Mouse (Mus musculus): Measurements from ENCODE around the gene Bag6. TPM values are rescaled to one million over a fixed set of nuclear protein-coding genes. Genes with fewer than 3 reads are reported as not detected.
A peak's percentile ranks its signal among the peaks of the same experiment; 100 is the strongest.

The Bag6 gene
- polyA plus RNA-seq, 1 experiment from 2014 or later, result 46.4 TPM

DNA sequence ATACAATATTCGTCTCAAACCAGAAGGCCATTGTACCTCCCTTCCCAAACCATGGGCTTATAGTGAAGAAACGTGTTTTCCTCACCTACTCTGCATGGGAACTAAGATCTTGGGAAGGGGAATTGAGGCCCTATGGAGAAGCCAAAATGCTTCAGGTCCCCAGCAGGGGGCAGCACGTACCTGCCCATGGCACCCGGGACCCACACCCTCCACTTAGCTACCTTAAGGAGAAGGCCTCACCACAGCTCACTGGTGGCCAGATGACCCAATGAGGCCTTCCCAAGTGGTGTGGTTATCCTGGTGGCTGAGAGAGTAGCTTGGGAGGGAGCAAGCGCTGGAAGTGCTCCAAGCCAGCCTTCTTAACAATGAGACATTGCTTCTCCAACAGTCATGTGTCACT, 43.5 kb downstream of the Bag6 start:
- Histone ChIP-seq H3K4me2 (replicated peaks) (no peak overlapping the region), H3K4me3 (replicated peaks) (no peak overlapping the region), H3K27me3 (replicated peaks) (no peaks in the 10 kb centered on the region), H3K27ac (no peak overlapping the region), H3K9ac (no peak overlapping the region), H3K36me3 (no peaks in the 10 kb centered on the region), H3K4me1 (replicated peaks) (0 out of 2 replicates have a peak, but pooled peaks cover 2% of the 10 kb centered on the region), H3K9me3 (no peaks in the 10 kb centered on the region)
- ATAC-seq, result peak; percentile 83
- WGBS, result 15% methylated on average over 5 of the region's 5 CpGs

DNA sequence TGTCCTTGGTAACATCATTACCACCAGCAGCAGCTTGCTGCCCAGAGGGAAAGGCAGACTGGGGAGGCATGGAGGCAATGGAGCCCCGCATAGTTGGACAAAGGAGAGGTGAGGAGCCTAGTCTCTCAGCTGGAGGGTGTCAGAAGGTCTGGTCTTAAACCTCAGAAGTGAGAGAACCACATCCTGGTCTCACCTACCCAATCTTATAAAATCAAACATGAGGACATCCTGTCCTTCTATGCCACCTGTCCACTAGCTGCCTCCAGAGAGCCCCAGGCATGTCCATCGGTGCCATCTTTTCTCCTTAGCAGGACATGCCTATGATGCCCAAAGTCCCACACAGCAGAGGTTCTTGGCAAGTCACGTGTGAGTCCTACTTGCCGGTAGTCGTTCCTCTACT, 45.1 kb downstream of the Bag6 start:
- Histone ChIP-seq H3K4me1 (replicated peaks) (no peaks in the 10 kb centered on the region), H3K27ac (no peak overlapping the region), H3K9me3 (no peaks in the 10 kb centered on the region), H3K4me2 (replicated peaks) (no peak overlapping the region), H3K9ac (no peak overlapping the region), H3K27me3 (replicated peaks) (no peaks in the 10 kb centered on the region), H3K36me3 (no peaks in the 10 kb centered on the region), H3K4me3 (replicated peaks) (no peak overlapping the region)
- WGBS, result 85% methylated on average over 5 of the region's 5 CpGs
- ATAC-seq, result no peak

DNA sequence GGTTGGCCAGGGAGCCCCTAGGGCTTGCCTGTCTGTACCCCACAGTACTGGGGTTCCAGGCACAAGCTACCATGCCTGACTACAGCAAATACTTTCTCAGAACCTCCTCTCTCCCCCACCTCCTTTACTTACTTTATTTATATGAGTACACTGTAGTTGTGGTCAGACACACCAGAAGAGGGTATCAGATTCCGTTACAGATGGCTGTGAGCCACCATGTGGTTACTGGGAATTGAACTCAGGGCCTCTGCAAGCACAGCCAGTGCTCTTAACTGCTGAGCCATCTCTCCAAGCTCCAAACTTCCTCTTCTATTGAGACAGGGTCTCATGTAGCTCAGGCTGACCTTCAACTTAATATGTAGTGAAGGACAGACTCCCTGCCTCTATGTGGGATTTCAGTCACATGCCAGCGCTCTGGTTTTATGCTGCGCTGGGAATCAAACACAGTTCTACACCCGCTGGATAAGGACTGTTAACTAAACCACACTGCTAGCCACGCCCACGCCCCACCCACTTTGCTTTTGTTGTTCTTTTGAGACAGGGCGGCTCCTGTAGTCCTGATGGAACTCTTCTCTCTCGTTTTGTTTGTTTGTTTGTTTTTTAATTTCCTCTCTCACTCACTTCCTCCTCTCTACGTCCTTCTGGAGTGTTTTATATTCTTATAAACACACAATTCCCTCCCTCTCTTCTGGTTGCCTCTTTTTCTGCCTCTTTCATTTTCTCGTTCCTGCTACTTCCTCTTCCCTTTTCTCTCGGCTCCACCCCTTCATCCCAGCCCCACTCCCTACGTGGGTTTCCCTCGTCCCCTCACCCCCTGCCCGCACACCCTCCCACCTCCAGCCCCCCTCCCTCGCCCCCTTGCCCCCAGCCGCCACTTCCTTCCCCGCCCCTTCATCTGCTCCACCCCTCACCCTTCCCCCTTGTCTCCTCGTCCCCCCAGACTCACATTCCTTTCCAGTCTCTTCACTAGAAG, 50.9 kb downstream of the Bag6 start:
- peak overlapping the region; percentile 77 for H3K27ac ChIP-seq
- peak overlapping the region; percentile 39 for H3K4me3 ChIP-seq (replicated peaks)
- no peaks in the 10 kb centered on the region for H3K36me3 ChIP-seq
- 3% methylated on average over 18 of the region's 18 CpGs for WGBS
- no peaks in the 10 kb centered on the region for H3K27me3 ChIP-seq (replicated peaks)
- 0 out of 2 replicates have a peak, but pooled peaks cover 5% of the 10 kb centered on the region for H3K4me1 ChIP-seq (replicated peaks)
- no peaks in the 10 kb centered on the region for H3K9me3 ChIP-seq
- peak overlapping the region; percentile 39; the same call in 1 of the 2 replicates for H3K9ac ChIP-seq
- peak overlapping the region; percentile 65 for H3K4me2 ChIP-seq (replicated peaks)
- peak; percentile 70 for ATAC-seq

DNA sequence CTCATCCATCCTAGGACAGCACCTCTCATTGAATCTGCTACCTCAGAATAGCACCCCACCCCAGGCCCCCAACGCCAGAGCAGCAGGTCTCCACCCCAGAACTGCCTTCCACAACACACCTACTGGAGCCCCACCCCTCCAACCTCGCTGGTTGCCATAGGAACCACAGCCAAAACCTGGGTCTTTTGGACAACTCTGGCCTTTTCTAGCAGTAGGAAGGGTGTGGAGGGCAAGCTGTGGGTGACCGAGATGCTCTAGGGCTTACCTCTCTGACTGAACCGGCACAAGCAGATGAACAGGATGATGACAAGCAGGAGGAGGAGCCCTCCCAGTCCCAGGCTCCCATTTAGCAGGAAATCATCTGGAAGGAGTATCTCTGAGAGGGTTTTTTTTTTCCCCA, 51.7 kb downstream of the Bag6 start:
- Histone ChIP-seq H3K9ac (0 out of 2 replicates have a peak overlapping the region, but pooled peaks have one; percentile 17), H3K27ac (peak overlapping the region; percentile 77), H3K4me1 (replicated peaks) (0 out of 2 replicates have a peak, but pooled peaks cover 5% of the 10 kb centered on the region), H3K4me2 (replicated peaks) (peak overlapping the region; percentile 65), H3K9me3 (no peaks in the 10 kb centered on the region), H3K36me3 (no peaks in the 10 kb centered on the region), H3K27me3 (replicated peaks) (no peaks in the 10 kb centered on the region), H3K4me3 (replicated peaks) (peak overlapping the region; percentile 39)
- 1% methylated on average over 4 of the region's 4 CpGs for WGBS
- peak; percentile 32 for ATAC-seq

DNA sequence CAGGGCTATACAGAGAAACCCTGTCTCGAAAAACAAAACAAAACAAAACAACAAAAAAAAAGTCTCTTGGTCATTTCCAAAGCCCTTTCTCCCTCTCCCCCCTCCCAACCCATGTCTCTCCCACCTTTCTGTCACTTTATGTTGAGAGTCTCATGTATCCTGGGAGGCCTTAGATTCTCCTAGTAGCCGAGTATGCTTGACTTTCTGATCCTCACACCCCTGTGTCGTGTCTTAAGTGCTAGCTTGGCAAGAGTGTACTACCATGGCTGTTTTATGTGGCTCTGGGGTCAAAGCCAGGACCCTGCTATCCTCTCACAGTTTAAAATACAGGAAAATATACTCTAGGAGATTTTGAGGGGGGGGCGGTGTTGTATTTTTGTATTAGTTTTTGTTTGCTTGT, 52.4 kb downstream of the Bag6 start:
- Histone ChIP-seq H3K9me3 (no peaks in the 10 kb centered on the region), H3K36me3 (no peaks in the 10 kb centered on the region), H3K9ac (no peak overlapping the region), H3K27ac (peak overlapping the region; percentile 40; the same call in 1 of the 2 replicates), H3K4me3 (replicated peaks) (no peak overlapping the region), H3K4me1 (replicated peaks) (0 out of 2 replicates have a peak, but pooled peaks cover 5% of the 10 kb centered on the region), H3K27me3 (replicated peaks) (no peaks in the 10 kb centered on the region), H3K4me2 (replicated peaks) (no peak overlapping the region)
- 67% methylated on average over 4 of the region's 4 CpGs for WGBS
- no peak for ATAC-seq

DNA sequence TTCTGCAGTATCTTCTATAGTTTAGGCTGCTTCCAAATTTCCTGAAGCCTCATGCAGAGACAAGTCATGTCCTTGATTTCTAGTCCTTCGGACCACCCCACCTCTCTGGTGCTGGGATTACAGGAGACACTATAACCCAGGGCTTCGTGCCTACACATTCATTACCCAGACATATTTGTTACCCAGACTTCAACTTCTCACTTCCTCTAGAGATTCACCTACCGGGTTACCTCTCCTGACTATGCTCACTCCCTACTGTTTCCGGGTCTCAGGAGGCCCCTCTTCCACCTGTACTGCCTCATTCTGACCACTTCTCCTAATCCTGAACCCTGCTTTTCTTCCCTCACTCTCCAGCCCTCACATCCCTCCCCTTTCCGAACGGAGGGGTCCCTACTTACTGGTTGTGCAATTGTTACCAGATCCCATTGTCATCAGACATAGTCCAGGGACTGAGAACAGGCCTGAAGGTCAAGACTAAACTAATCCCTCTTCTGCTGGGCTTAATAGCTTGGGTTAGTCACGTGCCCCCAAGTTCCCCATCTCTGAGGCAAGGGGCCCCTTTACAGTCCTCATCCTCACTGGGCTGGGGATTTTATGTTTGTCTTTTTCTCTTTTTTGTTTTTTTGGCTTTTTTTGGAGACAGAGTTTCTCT, 53.1 kb downstream of the Bag6 start, which contains the start of gene Lst1:
Gene Lst1, minus strand, starts transcription at position 481 of the 652 bp plus-strand sequence.
- H3K9ac ChIP-seq, result no peak within 1 kb of the TSS
- 59% methylated on average over 7 of the region's 7 CpGs for WGBS
- no peak for ATAC-seq
- H3K4me3 ChIP-seq (replicated peaks), result no peak within 1 kb of the TSS
- H3K36me3 ChIP-seq, result no peaks in the 10 kb centered on the region
- 0 out of 2 replicates have a peak, but pooled peaks cover 5% of the 10 kb centered on the region for H3K4me1 ChIP-seq (replicated peaks)
- no peaks in the 10 kb centered on the region for H3K9me3 ChIP-seq
- peak within 1 kb of the TSS; percentile 40; the same call in 1 of the 2 replicates for H3K27ac ChIP-seq
- H3K27me3 ChIP-seq (replicated peaks), result no peaks in the 10 kb centered on the region
- H3K4me2 ChIP-seq (replicated peaks), result no peak within 1 kb of the TSS

DNA sequence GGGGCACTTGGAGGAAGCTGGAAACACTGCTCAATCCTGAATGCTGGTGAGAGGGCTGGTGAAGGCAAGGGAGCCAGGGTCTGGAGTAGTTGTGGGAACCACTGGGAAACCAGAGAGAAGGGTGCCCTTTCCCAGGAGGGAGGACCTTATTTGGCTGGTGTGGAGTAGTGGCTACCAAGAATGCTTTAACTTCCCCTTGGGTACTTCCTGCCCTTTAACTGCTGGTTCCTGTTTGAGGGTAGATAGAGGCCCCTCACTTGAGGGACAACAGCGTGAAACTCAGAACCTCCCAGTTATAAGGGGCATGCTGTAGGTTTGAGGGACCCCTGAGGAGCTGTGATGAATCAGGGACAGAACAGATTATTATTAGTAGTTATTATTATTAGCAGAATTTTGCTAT, 54.2 kb downstream of the Bag6 start:
- H3K27ac ChIP-seq, result no peak overlapping the region
- H3K4me1 ChIP-seq (replicated peaks), result peaks cover 9% of the 10 kb centered on the region; the same call in 1 of the 2 replicates
- no peaks in the 10 kb centered on the region for H3K27me3 ChIP-seq (replicated peaks)
- no peak for ATAC-seq
- no peak overlapping the region for H3K9ac ChIP-seq
- WGBS, result 69% methylated on average over 1 of the region's 1 CpGs
- H3K36me3 ChIP-seq, result no peaks in the 10 kb centered on the region
- H3K4me2 ChIP-seq (replicated peaks), result no peak overlapping the region
- H3K4me3 ChIP-seq (replicated peaks), result no peak overlapping the region
- no peaks in the 10 kb centered on the region for H3K9me3 ChIP-seq

DNA sequence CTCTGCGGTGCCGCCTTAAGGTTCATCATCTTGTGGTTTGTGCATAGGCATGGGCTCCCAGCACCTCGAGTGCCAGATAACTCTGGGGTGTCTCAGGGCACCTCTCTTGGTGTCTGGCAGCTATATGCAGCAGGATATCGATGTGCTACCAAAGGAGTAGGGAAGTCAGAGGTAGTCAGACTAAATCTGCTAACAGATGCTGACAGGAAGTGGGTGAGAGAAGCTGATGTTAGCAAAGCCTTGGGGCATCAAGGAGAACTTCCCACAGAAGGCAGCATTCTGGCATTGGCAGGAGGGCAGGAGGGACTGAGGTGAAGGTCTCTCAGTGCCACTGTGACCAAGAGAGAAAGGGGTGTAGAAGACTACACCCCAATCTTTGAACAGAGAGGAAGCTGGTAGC, 55.1 kb downstream of the Bag6 start:
- H3K4me3 ChIP-seq (replicated peaks), result no peak overlapping the region
- whole genome bisulfite sequencing, result 67% methylated on average over 4 of the region's 4 CpGs
- peaks cover 17% of the 10 kb centered on the region for H3K4me1 ChIP-seq (replicated peaks)
- H3K9me3 ChIP-seq, result no peaks in the 10 kb centered on the region
- ATAC-seq, result no peak
- no peak overlapping the region for H3K27ac ChIP-seq
- no peak overlapping the region for H3K9ac ChIP-seq
- H3K27me3 ChIP-seq (replicated peaks), result peaks cover 5% of the 10 kb centered on the region
- no peaks in the 10 kb centered on the region for H3K36me3 ChIP-seq
- H3K4me2 ChIP-seq (replicated peaks), result no peak overlapping the region

DNA sequence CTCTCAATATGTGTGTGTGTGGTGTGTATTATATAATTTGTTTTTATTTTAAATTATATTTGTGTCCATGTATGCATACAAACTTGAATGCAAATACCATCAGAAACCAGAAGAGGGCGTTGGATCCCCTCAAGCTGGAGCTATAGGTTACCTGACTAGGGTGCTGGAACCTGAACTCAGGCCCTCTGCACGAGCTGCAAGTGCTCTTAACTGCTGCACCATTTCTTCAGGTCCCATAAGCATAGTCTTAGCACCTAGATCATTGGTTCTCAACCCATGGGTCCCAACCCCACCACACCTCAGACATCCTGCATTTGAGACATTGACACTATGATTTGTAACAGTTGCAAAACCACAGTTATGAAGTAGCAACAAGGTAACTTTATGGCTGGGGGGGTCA, 56.7 kb downstream of the Bag6 start:
- ATAC-seq, result no peak
- H3K9me3 ChIP-seq, result no peaks in the 10 kb centered on the region
- H3K4me3 ChIP-seq (replicated peaks), result no peak overlapping the region
- peaks cover 19% of the 10 kb centered on the region for H3K27me3 ChIP-seq (replicated peaks)
- H3K9ac ChIP-seq, result no peak overlapping the region
- peaks cover 19% of the 10 kb centered on the region for H3K4me1 ChIP-seq (replicated peaks)
- 72% methylated on average over 2 of the region's 2 CpGs for WGBS
- H3K4me2 ChIP-seq (replicated peaks), result no peak overlapping the region
- no peaks in the 10 kb centered on the region for H3K36me3 ChIP-seq
- no peak overlapping the region for H3K27ac ChIP-seq

DNA sequence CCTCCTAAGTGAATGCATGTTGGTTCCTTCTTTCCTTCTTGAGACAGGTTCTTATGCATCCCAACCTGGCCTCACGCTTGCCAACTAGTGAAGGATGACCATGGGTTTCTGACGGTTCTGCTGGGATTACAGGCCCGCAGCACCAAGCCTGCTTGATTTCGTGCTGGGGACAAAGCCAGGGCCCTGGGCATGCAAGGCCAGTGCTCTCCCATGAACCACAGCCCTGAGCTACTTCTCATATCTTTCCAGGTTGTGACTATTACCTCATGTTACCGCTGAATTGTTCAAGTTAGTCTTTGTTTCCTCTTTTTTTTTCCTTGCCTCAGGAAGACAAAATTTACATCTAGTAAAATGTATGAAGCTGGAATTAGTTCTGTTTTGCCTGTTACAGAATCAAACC, 57.9 kb downstream of the Bag6 start:
- no peak overlapping the region for H3K27ac ChIP-seq
- H3K4me2 ChIP-seq (replicated peaks), result no peak overlapping the region
- 83% methylated on average over 5 of the region's 5 CpGs for WGBS
- H3K27me3 ChIP-seq (replicated peaks), result peaks cover 19% of the 10 kb centered on the region
- H3K9ac ChIP-seq, result no peak overlapping the region
- ATAC-seq, result no peak
- H3K4me1 ChIP-seq (replicated peaks), result peaks cover 19% of the 10 kb centered on the region
- no peak overlapping the region for H3K4me3 ChIP-seq (replicated peaks)
- H3K36me3 ChIP-seq, result no peaks in the 10 kb centered on the region
- H3K9me3 ChIP-seq, result no peaks in the 10 kb centered on the region

DNA sequence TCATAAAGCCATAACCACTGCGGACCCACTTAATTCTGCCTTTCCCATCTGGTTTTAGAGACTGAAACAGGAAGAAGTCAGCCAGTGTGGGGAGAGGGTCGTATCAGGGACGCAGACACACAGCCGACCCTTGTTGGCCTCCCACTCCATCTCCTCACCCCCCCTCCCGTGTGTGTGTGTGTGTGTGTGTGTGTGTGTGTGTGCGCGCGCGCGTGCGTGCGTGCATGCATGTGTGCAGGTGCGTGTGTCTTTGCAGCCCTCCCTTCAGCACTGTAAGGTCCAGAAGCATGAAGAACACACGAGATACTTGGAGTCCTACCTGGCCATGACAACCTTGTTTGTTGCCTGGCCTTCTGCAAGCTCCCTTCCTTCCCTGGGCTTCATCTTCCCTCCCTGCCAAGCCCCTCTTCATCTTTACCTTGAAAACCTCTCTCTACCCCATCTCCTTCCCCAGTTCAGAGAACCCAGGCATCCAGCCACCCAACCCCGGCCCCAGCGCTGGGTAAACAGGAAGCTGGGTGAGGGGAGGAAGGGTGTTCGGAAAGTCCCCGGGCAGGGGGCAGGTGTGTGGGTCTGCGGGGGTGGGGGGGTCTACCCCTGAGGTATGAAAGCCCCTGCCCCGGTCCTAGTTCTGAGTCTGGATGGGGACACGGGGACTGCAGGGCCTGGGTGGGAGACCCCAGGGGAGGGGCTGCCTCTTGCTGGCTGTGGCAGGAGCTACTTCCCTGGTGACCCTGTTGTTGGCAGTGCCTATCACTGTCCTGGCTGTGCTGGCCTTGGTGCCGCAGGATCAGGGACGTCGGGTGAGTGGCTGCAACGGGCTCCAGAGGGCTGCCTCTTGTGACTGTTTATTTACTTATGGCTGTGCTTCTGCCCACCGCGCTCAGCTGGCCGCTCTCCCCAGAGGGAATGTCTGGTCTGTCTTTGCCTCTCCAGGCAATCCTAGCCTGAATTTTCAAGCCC, 59.2 kb downstream of the Bag6 start, which contains the start of gene Ltb:
Gene Ltb, plus strand, starts transcription at position 559 of the 963 bp plus-strand sequence.
- no peak for ATAC-seq
- no peaks in the 10 kb centered on the region for H3K9me3 ChIP-seq
- peak within 1 kb of the TSS; percentile 94 for H3K4me2 ChIP-seq (replicated peaks)
- 49% methylated on average over 28 of the region's 28 CpGs for WGBS
- peak within 1 kb of the TSS; percentile 45 for H3K4me3 ChIP-seq (replicated peaks)
- H3K4me1 ChIP-seq (replicated peaks), result peaks cover 19% of the 10 kb centered on the region
- peak within 1 kb of the TSS; percentile 56 for H3K9ac ChIP-seq
- peaks cover 19% of the 10 kb centered on the region for H3K27me3 ChIP-seq (replicated peaks)
- no peaks in the 10 kb centered on the region for H3K36me3 ChIP-seq
- no peak within 1 kb of the TSS for H3K27ac ChIP-seq
